Mouse (Mus musculus): Measurements from ENCODE around the gene Shc2.

GRCm38 (mm10) chr10:79607892-79608291 lies 29.8 kb downstream of the Shc2 start:
- TF ChIP-seq CTCF (IDR thresholded peaks at IDR 0.05) (no peak), EP300 (IDR thresholded peaks at IDR 0.05) (no peak)
